Mouse (Mus musculus): ENCODE data around the gene Srek1.

- no peak for TF ChIP-seq POLR2A (IDR thresholded peaks at IDR 0.05; ENCODE audit: insufficient read depth, low read depth, low read length)
- TF ChIP-seq CTCF (IDR thresholded peaks at IDR 0.05; ENCODE audit: insufficient read depth, low read depth, low read length): no peak
These were observed 26.6 kb upstream of the Srek1 start for GRCm38 (mm10) chr13:103801021-103801420.

All from olfactory bulb, adult 2 months (tissue).